Mouse (Mus musculus): ENCODE data around the gene Zfpl1. TPM values are rescaled to one million over a fixed set of nuclear protein-coding genes. Genes with fewer than 3 reads are reported as not detected.

Gene Zfpl1
- total RNA-seq, 1 experiment = 39.4 TPM

DNA sequence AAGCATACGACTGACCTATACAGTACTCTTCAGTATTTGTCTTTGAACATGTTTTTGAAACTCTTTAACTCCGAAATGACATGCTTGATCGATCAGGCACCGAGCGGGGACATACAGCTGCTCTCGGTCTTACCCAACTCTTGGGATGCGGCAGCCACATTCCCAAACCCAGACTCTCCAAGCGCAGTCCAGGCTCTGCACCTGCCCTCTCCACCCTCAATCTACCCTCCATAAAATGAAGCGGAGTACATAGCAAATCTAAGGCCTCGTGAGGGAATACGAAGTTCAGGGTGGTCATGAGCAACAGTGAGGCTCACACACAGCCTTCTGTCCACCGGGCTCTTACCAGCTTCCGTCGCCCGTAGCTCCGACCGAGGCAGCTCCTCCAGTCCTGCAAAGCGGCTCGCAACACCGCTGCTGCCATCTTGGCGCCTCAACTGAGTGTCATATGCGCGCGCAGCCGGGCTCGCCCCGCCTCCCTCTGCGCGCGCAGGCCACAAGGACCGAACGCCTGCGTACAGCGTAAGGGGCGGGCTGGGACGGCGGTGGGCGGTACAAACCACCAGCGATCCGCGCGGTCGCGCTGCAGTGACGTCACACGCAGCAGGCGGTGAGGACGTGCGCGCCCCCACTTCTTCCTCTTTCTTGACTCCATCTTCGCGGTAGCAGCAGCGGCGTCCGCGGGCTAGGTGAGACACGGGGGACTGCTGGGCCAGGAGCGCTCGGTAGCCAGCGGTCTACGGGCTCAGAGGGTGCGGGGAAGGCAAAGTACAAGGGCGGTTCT is 27.3 kb downstream of the Zfpl1 start, which contains the start of the genes Mrpl49 and Fau:
Gene Mrpl49 (minus strand): TSS at position 473 of the 784 bp plus-strand sequence.
Gene Fau (plus strand): TSS at position 532 of the 784 bp plus-strand sequence.
- peak within 1 kb of the TSS; percentile 95 to 96 for H3K4me3 ChIP-seq (ENCODE audit: insufficient read depth in 1 of 2, low read depth in 1 of 2, low read length in 2 of 2, poor library complexity in 1 of 2, severe bottlenecking in 1 of 2)
- TF ChIP-seq HCFC1 (IDR thresholded peaks at IDR 0.05; ENCODE audit: borderline replicate concordance, insufficient read depth, low read length) (peak; percentile 74; the same call in 1 of the 2 replicates), ZC3H11A (IDR thresholded peaks at IDR 0.05; ENCODE audit: borderline replicate concordance, low read depth, low read length) (no peak)
- peak within 1 kb of the TSS; percentile 96 for H3K9ac ChIP-seq (ENCODE audit: insufficient read depth, low read depth, low read length, poor library complexity, severe bottlenecking)
- DNase-seq (ENCODE audit: low read depth, low spot score) = peak; percentile 89
- H3K4me1 ChIP-seq (ENCODE audit: control insufficient read depth in 2 of 2, insufficient read depth in 2 of 2, low read length in 2 of 2, poor library complexity in 1 of 2) = peaks cover 2 to 4% of the 10 kb centered on the region in 2 experiments; a peak in 2 of 4 replicates
- peak within 1 kb of the TSS; percentile 87 for H3K27ac ChIP-seq (ENCODE audit: insufficient read depth, low read depth, low read length, poor library complexity, severe bottlenecking)
- in situ Hi-C loops (cut with MboI; ENCODE audit: low sequenced_read_pairs in 2 of 2, unreplicated experiment in 2 of 2) = no loop called here
- peaks cover 48% of the 10 kb centered on the region for H3K36me3 ChIP-seq (ENCODE audit: control insufficient read depth, insufficient read depth, low read length, poor library complexity, severe bottlenecking)
- H3K9me3 ChIP-seq (ENCODE audit: control insufficient read depth, insufficient read depth, low read depth, low read length) = no peaks in the 10 kb centered on the region

DNA sequence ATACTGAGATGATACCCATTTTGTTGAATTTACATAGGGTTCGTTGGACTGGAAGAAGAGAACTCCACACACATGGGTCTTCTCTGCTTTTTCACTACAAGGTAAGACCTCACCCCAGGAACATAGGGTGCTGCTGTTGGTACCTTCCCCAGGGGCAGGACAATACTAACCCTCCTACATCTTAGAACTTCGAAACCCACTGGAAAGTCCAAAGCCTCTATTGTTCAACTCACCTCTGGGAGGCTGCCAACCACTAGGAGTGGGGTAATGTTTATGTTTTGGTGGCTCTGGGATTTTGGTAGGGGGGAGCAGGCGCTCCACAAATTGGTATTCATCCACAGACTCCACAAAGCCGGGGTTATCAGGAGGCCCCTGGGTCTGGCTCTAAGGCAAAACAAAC is 28.1 kb downstream of the Zfpl1 start:
- H3K4me1 ChIP-seq (ENCODE audit: control insufficient read depth in 2 of 2, insufficient read depth in 2 of 2, low read length in 2 of 2, poor library complexity in 1 of 2) = peaks cover 2% of the 10 kb centered on the region in 2 experiments; a peak in 2 of 4 replicates
- TF ChIP-seq ZC3H11A (IDR thresholded peaks at IDR 0.05; ENCODE audit: borderline replicate concordance, low read depth, low read length) (no peak), HCFC1 (IDR thresholded peaks at IDR 0.05; ENCODE audit: borderline replicate concordance, insufficient read depth, low read length) (no peak), MAFK (IDR thresholded peaks at IDR 0.05; ENCODE audit: insufficient read depth, low read depth, low read length) (no peak), CHD2 (IDR thresholded peaks at IDR 0.05; ENCODE audit: low read depth, low read length) (no peak), ZNF384 (IDR thresholded peaks at IDR 0.05; ENCODE audit: low read depth, low read length) (no peak)
- in situ Hi-C loops (cut with MboI; ENCODE audit: low sequenced_read_pairs in 2 of 2, unreplicated experiment in 2 of 2) = no loop called here
- H3K9ac ChIP-seq (ENCODE audit: insufficient read depth, low read depth, low read length, poor library complexity, severe bottlenecking) = peak overlapping the region; percentile 95
- no peak for DNase-seq (ENCODE audit: low read depth, low spot score)
- H3K36me3 ChIP-seq (ENCODE audit: control insufficient read depth, insufficient read depth, low read length, poor library complexity, severe bottlenecking) = peaks cover 55% of the 10 kb centered on the region
- H3K27ac ChIP-seq (ENCODE audit: insufficient read depth, low read depth, low read length, poor library complexity, severe bottlenecking) = no peak overlapping the region
- no peaks in the 10 kb centered on the region for H3K9me3 ChIP-seq (ENCODE audit: control insufficient read depth, insufficient read depth, low read depth, low read length)
- peak overlapping the region; percentile 95 to 96 for H3K4me3 ChIP-seq (ENCODE audit: insufficient read depth in 1 of 2, low read depth in 1 of 2, low read length in 2 of 2, poor library complexity in 1 of 2, severe bottlenecking in 1 of 2)

DNA sequence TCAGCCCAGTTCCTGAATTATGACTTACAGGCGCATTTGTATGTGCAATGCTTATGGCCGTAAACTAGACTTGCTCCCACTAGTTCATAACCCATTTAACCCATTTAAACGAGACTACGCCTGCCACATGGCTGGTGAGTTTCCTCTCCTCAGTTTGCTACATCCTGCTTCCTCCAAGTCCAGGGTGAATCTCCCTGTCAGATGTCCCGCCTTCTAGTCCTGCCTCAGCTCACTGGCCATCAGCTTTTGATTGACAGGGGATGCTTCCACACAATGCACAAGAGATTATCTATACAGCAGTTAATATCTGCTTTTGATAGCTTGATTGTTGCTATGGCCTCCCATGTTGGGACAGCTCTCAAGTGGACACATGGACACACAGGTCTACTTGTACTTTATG is 30.5 kb downstream of the Zfpl1 start:
- H3K9ac ChIP-seq (ENCODE audit: insufficient read depth, low read depth, low read length, poor library complexity, severe bottlenecking) = no peak overlapping the region
- TF ChIP-seq HCFC1 (IDR thresholded peaks at IDR 0.05; ENCODE audit: borderline replicate concordance, insufficient read depth, low read length) = no peak
- TF ChIP-seq ZC3H11A (IDR thresholded peaks at IDR 0.05; ENCODE audit: borderline replicate concordance, low read depth, low read length) = no peak
- no peak for TF ChIP-seq ZNF384 (IDR thresholded peaks at IDR 0.05; ENCODE audit: low read depth, low read length)
- TF ChIP-seq MAFK (IDR thresholded peaks at IDR 0.05; ENCODE audit: insufficient read depth, low read depth, low read length) = no peak
- TF ChIP-seq CHD2 (IDR thresholded peaks at IDR 0.05; ENCODE audit: low read depth, low read length) = no peak
- peaks cover 2% of the 10 kb centered on the region in 2 experiments; a peak in 2 of 4 replicates for H3K4me1 ChIP-seq (ENCODE audit: control insufficient read depth in 2 of 2, insufficient read depth in 2 of 2, low read length in 2 of 2, poor library complexity in 1 of 2)
- DNase-seq (ENCODE audit: low read depth, low spot score) = no peak
- H3K36me3 ChIP-seq (ENCODE audit: control insufficient read depth, insufficient read depth, low read length, poor library complexity, severe bottlenecking) = peaks cover 74% of the 10 kb centered on the region
- in situ Hi-C loops (cut with MboI; ENCODE audit: low sequenced_read_pairs in 2 of 2, unreplicated experiment in 2 of 2) = no loop called here
- H3K27ac ChIP-seq (ENCODE audit: insufficient read depth, low read depth, low read length, poor library complexity, severe bottlenecking) = no peak overlapping the region
- no peaks in the 10 kb centered on the region for H3K9me3 ChIP-seq (ENCODE audit: control insufficient read depth, insufficient read depth, low read depth, low read length)
- H3K4me3 ChIP-seq (ENCODE audit: insufficient read depth in 1 of 2, low read depth in 1 of 2, low read length in 2 of 2, poor library complexity in 1 of 2, severe bottlenecking in 1 of 2) = no peak overlapping the region

DNA sequence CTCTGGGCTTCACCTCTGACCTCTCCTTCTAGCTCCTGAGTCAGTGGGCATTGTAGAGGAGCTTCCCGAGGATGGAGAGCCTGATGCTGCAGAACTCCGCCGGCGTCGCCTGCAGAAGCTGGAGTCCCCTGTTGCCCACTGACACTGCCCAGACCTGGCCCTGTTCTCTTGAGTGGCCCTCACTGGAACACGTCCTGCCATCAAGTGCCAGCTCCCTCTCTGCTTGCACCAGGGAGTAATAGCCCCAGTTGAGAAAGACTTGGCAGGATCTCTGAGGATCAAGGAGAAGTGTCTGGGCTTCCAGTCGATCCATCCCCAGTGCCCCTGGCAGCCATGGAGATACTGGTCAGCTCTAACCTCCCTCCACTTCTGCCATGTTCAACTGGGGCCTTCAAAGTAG is 32.2 kb downstream of the Zfpl1 start:
- TF ChIP-seq ZNF384 (IDR thresholded peaks at IDR 0.05; ENCODE audit: low read depth, low read length) (no peak), MAFK (IDR thresholded peaks at IDR 0.05; ENCODE audit: insufficient read depth, low read depth, low read length) (no peak), HCFC1 (IDR thresholded peaks at IDR 0.05; ENCODE audit: borderline replicate concordance, insufficient read depth, low read length) (no peak), ZC3H11A (IDR thresholded peaks at IDR 0.05; ENCODE audit: borderline replicate concordance, low read depth, low read length) (no peak), CHD2 (IDR thresholded peaks at IDR 0.05; ENCODE audit: low read depth, low read length) (no peak)
- H3K36me3 ChIP-seq (ENCODE audit: control insufficient read depth, insufficient read depth, low read length, poor library complexity, severe bottlenecking) = peaks cover 71% of the 10 kb centered on the region
- no peaks in the 10 kb centered on the region for H3K9me3 ChIP-seq (ENCODE audit: control insufficient read depth, insufficient read depth, low read depth, low read length)
- in situ Hi-C loops (cut with MboI; ENCODE audit: low sequenced_read_pairs in 2 of 2, unreplicated experiment in 2 of 2) = no loop called here
- H3K4me3 ChIP-seq (ENCODE audit: insufficient read depth in 1 of 2, low read depth in 1 of 2, low read length in 2 of 2, poor library complexity in 1 of 2, severe bottlenecking in 1 of 2) = no peak overlapping the region
- H3K9ac ChIP-seq (ENCODE audit: insufficient read depth, low read depth, low read length, poor library complexity, severe bottlenecking) = no peak overlapping the region
- peaks cover 0 to 2% of the 10 kb centered on the region in 2 experiments; a peak in 1 of 4 replicates for H3K4me1 ChIP-seq (ENCODE audit: control insufficient read depth in 2 of 2, insufficient read depth in 2 of 2, low read length in 2 of 2, poor library complexity in 1 of 2)
- no peak for DNase-seq (ENCODE audit: low read depth, low spot score)
- no peak overlapping the region for H3K27ac ChIP-seq (ENCODE audit: insufficient read depth, low read depth, low read length, poor library complexity, severe bottlenecking)

Measured in ES-E14 (cell line).